Mouse (Mus musculus) MEL (cell line): Measurements from ENCODE around the gene Spata17.

Experiments used
- EP300 ChIP-seq, 2 experiments: IDR thresholded peaks; 2 replicates each; pipeline ENCODE4 v1.6.1; 2011; ENCODE audit warnings: improper control_type of control experiment in 2 of 2, low read length in 2 of 2, low read depth in 1 of 2, mild to moderate bottlenecking in 1 of 2
- GATA1 ChIP-seq: IDR thresholded peaks from 2 replicates; pipeline ENCODE4 v1.6.1; 2011; ENCODE audit warnings: low read depth, low read length, improper control_type of control experiment
- JUND ChIP-seq: IDR thresholded peaks from 2 replicates; pipeline ENCODE4 v1.6.1; 2011; ENCODE audit warnings: low read depth, mild to moderate bottlenecking, improper control_type of control experiment, low read length
- POLR2A ChIP-seq, 2 experiments: IDR thresholded peaks; 2 replicates each; pipeline ENCODE4 v1.6.1; 2011 to 2012; ENCODE audit warnings: low read length in 2 of 2, mild to moderate bottlenecking in 2 of 2, control low read depth in 1 of 2, improper control_type of control experiment in 1 of 2, low read depth in 1 of 2, moderate library complexity in 1 of 2; ENCODE audit not compliant: control insufficient read depth in 1 of 2, insufficient read depth in 1 of 2, poor library complexity in 1 of 2
- UBTF ChIP-seq: IDR thresholded peaks from 2 replicates; pipeline ENCODE4 v1.6.1; 2012; ENCODE audit warnings: low read depth, mild to moderate bottlenecking, inconsistent platforms, low read length, improper control_type of control experiment, moderate library complexity, borderline replicate concordance; ENCODE audit not compliant: insufficient read depth
- USF1 ChIP-seq: IDR thresholded peaks from 2 replicates; pipeline ENCODE4 v1.6.1; 2014; ENCODE audit warnings: low read depth, mild to moderate bottlenecking, inconsistent platforms, low read length, improper control_type of control experiment, moderate library complexity

- TF ChIP-seq JUND (no peak), GATA1 (no peak), POLR2A (IDR thresholded peaks at IDR 0.05; ENCODE audit: control insufficient read depth in 1 of 2, insufficient read depth in 1 of 2, low read depth in 1 of 2, low read length in 2 of 2, poor library complexity in 1 of 2) (no peak), UBTF (no peak), USF1 (no peak), EP300 (IDR thresholded peaks at IDR 0.05; ENCODE audit: low read depth in 1 of 2, low read length in 2 of 2) (no peak)
These were observed 199.6 kb downstream of the Spata17 start for GRCm38 (mm10) chr1:187015673-187016072.
